Comparison of ENCODE assay signal across 13 mouse cellular contexts in genomic region chr17:12207022-12207548, GRCm38 (mm10).
A peak's percentile ranks its signal among the peaks of the same experiment; 100 is the strongest.
DNase-seq lines count a peak whose midpoint lies in the region; ATAC-seq and TF ChIP-seq lines count a peak whose summit lies in the region.
"Had no signal": no experiment of that assay in that cellular context is flagged by ENCODE, and none has a peak within 500 bp of the region (broad histone marks: within the 10 kb centered on the region; RNA-seq: fewer than 3 reads in every experiment).

No protein-coding gene starts in this region.

- peaks cover 33% of the 10 kb centered on the region for H3K4me1 ChIP-seq in heart, embryonic 11.5 days (ENCODE audit: control insufficient read depth, insufficient read depth, low read length)
- H3K4me1 ChIP-seq in midbrain, postnatal 0 days (ENCODE audit: insufficient read depth, low read length), result no peaks in the 10 kb centered on the region
- peaks cover 6% of the 10 kb centered on the region for H3K4me1 ChIP-seq in midbrain, embryonic 11.5 days (ENCODE audit: control insufficient read depth, insufficient read depth, low read length)
- peaks cover 55% of the 10 kb centered on the region for H3K4me1 ChIP-seq in limb, embryonic 10.5 days

- H3K27me3 ChIP-seq in heart, embryonic 11.5 days (ENCODE audit: control insufficient read depth, insufficient read depth, low read length), result no peaks in the 10 kb centered on the region
- no peaks in the 10 kb centered on the region for H3K27me3 ChIP-seq in midbrain, postnatal 0 days (ENCODE audit: insufficient read depth, low read length)
- H3K27me3 ChIP-seq in midbrain, embryonic 11.5 days (ENCODE audit: control insufficient read depth, insufficient read depth, low read length), result no peaks in the 10 kb centered on the region
- H3K27me3 ChIP-seq in limb, embryonic 10.5 days (ENCODE audit: low read depth, poor library complexity, severe bottlenecking), result no peaks in the 10 kb centered on the region
- H3K27me3 ChIP-seq: lung, embryonic 15.5 days had no signal

- no peak overlapping the region for H3K4me3 ChIP-seq in heart, embryonic 11.5 days (ENCODE audit: low read depth, low read length)
- H3K4me3 ChIP-seq in midbrain, postnatal 0 days (ENCODE audit: low read depth, low read length), result no peak overlapping the region
- H3K4me3 ChIP-seq in midbrain, embryonic 11.5 days (ENCODE audit: low read depth, low read length), result no peak overlapping the region
- no peak overlapping the region for H3K4me3 ChIP-seq in limb, embryonic 10.5 days
- H3K4me3 ChIP-seq: lung, embryonic 15.5 days had no signal

- H3K9ac ChIP-seq in heart, embryonic 11.5 days (ENCODE audit: low read depth, low read length), result 0 out of 2 replicates have a peak overlapping the region, but pooled peaks have one; percentile 46
- no peak overlapping the region for H3K9ac ChIP-seq in midbrain, postnatal 0 days (replicated peaks; ENCODE audit: low read length, poor library complexity, severe bottlenecking)
- H3K9ac ChIP-seq in midbrain, embryonic 11.5 days (ENCODE audit: low read length), result no peak overlapping the region
- H3K9ac ChIP-seq: lung, embryonic 15.5 days had no signal

- no peak for TF ChIP-seq CTCF in midbrain, postnatal 0 days (IDR thresholded peaks at IDR 0.05)

- ATAC-seq in heart, embryonic 11.5 days (replicated peaks; ENCODE audit: insufficient number of reproducible peaks, low FRiP score, low TSS enrichment), result no peak
- no peak for ATAC-seq in midbrain, postnatal 0 days (ENCODE audit: low FRiP score)
- no peak for ATAC-seq in midbrain, embryonic 11.5 days (ENCODE audit: low FRiP score)
- no peak for ATAC-seq in megakaryocyte, adult 5-6 weeks (ENCODE audit: poor library complexity, severe bottlenecking)

- H3K36me3 ChIP-seq in heart, embryonic 11.5 days (ENCODE audit: control insufficient read depth, insufficient read depth, low read length), result no peaks in the 10 kb centered on the region
- peaks cover 8% of the 10 kb centered on the region; the same call in 1 of the 2 replicates for H3K36me3 ChIP-seq in midbrain, postnatal 0 days (ENCODE audit: insufficient read depth, low read length)
- H3K36me3 ChIP-seq in midbrain, embryonic 11.5 days (ENCODE audit: control insufficient read depth, insufficient read depth, low read length), result no peaks in the 10 kb centered on the region
- peaks cover 28% of the 10 kb centered on the region for H3K36me3 ChIP-seq in limb, embryonic 10.5 days

- no peak overlapping the region for H3K4me2 ChIP-seq in heart, embryonic 11.5 days
- H3K4me2 ChIP-seq in midbrain, postnatal 0 days (ENCODE audit: low read depth, low read length, poor library complexity, severe bottlenecking), result no peak overlapping the region
- H3K4me2 ChIP-seq in midbrain, embryonic 11.5 days, result no peak overlapping the region
- H3K4me2 ChIP-seq: lung, embryonic 15.5 days had no signal

- intact Hi-C loops in gastrocnemius, postnatal 36 days (cut with DNase I), result no loop called here

- no peak for DNase-seq in heart, postnatal 4 days
- peak; percentile 19 for DNase-seq in midbrain, postnatal 0 days (ENCODE audit: low spot score)
- DNase-seq in midbrain, embryonic 11.5 days (ENCODE audit: low spot score, missing footprints), result no peak
- DNase-seq in limb, embryonic 10.5 days (ENCODE audit: low spot score), result no peak
- no peak for DNase-seq in gastrocnemius, postnatal 36 days
- DNase-seq in retina, postnatal 1 day, result no peak
- DNase-seq: cerebellum, adult 8-10 months; embryo, embryonic 11 days; kidney, adult 18-20 months; midbrain, embryonic 14.5 days had no signal

- no peaks in the 10 kb centered on the region for H3K9me3 ChIP-seq in heart, embryonic 11.5 days (replicated peaks; ENCODE audit: control insufficient read depth, low read length)
- no peaks in the 10 kb centered on the region for H3K9me3 ChIP-seq in midbrain, postnatal 0 days (ENCODE audit: low read length)
- H3K9me3 ChIP-seq in midbrain, embryonic 11.5 days (ENCODE audit: control insufficient read depth, low read length), result no peaks in the 10 kb centered on the region
- H3K9me3 ChIP-seq in limb, embryonic 10.5 days (replicated peaks), result no peaks in the 10 kb centered on the region
- H3K9me3 ChIP-seq: lung, embryonic 15.5 days had no signal

- 65% methylated on average over 1 of the region's 1 CpGs for WGBS in heart, embryonic 11.5 days (ENCODE audit: insufficient replicate concordance)
- 13% methylated on average over 1 of the region's 1 CpGs for WGBS in midbrain, postnatal 0 days
- WGBS in midbrain, embryonic 11.5 days, result 61% methylated on average over 1 of the region's 1 CpGs
- WGBS in limb, embryonic 10.5 days, result 73% methylated on average over 1 of the region's 1 CpGs

- peak overlapping the region; percentile 94 for H3K27ac ChIP-seq in heart, embryonic 11.5 days (ENCODE audit: low read depth, low read length)
- no peak overlapping the region for H3K27ac ChIP-seq in midbrain, postnatal 0 days (ENCODE audit: low read depth, low read length)
- H3K27ac ChIP-seq in midbrain, embryonic 11.5 days (ENCODE audit: low read depth, low read length), result no peak overlapping the region
- peak overlapping the region; percentile 30; the same call in 1 of the 2 replicates for H3K27ac ChIP-seq in limb, embryonic 10.5 days

Comparison
In these comparisons a context has a peak if more than half of its experiments do, and no peak if none do; other contexts are left out.
1. H3K27ac ChIP-seq: peak in heart, embryonic 11.5 days (single experiment) and limb, embryonic 10.5 days (single experiment); none in midbrain, postnatal 0 days (single experiment) and midbrain, embryonic 11.5 days (single experiment).